Mouse (Mus musculus): ENCODE results near the gene Zbtb16.

DNA sequence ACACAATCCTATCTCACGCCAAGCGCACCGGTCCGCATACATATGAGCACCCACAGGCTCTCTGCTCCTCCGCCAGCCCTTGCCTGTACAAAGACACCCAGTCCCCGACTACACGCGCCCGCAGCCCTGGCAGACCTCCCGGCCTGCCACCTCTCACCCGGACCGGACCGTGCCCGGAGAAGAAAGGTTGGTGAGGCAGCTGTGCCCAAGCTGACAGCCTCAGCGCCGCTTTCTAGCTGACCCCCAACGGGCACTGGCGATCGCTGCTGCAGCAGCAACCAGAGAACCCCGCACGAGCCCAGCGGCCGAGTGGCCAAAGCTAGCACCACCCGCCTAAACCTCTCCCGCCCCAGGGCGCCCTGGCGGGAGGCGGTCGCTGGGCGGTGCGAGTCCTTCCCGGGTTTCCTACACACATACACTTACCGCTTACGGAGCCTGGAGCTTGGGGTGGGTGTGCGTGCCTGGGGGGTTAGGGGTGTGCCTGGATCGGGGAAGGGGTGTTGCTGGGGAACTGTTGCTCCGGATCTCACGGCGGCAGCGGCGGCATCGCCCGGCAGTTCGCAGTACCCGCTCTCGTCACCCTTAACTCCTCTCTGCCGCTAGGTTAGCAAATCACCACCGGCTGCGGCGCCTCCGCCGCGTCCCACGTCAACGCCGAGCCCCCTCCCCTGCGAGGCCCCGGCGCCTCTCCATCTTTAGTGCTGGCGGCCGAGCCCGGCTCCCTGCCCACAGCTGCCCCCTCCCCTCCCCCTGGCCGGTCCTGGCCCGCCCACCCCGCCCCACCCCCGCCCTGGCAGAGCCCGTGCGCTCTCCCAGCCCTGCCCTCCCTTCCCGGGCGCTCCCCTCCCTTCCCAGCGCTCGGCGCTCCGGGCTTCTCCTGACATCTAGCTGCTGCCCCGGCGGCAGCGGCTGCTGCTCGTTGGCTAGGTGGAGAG lies at the start of gene Zbtb16:
- TF ChIP-seq POLR2A (IDR thresholded peaks at IDR 0.05; ENCODE audit: insufficient read depth, low read depth, low read length) (peak; percentile 82), EP300 (IDR thresholded peaks at IDR 0.05; ENCODE audit: insufficient read depth, low read depth, low read length) (peak; percentile 49; the same call in 1 of the 2 replicates), CTCF (IDR thresholded peaks at IDR 0.05) (peak; percentile 65)
